8 mouse cellular contexts compared by ENCODE assay signal in the genomic region with DNA sequence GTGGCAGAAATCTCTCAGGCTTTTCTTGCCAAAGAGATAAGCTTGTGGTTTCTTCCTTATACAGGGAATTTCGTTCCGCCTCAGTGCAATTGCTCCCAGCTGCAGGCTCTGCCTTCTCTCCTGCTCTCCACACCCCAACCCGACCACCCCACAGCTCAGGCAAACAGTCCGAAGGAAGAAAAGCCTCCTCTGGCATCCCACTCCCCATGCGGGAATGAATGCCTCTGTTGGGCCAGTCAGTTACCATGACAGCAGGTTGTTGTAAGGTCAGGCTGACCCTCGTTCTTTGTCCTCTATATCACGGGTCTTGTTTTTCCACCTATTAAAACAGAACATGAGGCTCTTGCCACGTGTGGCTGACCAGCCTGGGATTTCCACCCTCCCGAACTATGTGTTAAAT. TPM values are rescaled to one million over a fixed set of nuclear protein-coding genes. Genes with fewer than 3 reads are reported as not detected.
A peak's percentile ranks its signal among the peaks of the same experiment; 100 is the strongest.
DNase-seq lines count a peak whose midpoint lies in the region; ATAC-seq and TF ChIP-seq lines count a peak whose summit lies in the region.
"Had no signal": no experiment of that assay in that cellular context is flagged by ENCODE, and none has a peak within 500 bp of the region (broad histone marks: within the 10 kb centered on the region; RNA-seq: fewer than 3 reads in every experiment).

No protein-coding gene starts in this region.

- peak; percentile 9 for DNase-seq in urinary bladder, postnatal 14 days (ENCODE audit: low spot score)
- DNase-seq in urinary bladder, postnatal 36 days (ENCODE audit: low spot score in 2 of 2): no peak
- DNase-seq in right cerebral cortex, postnatal 36 days (ENCODE audit: low spot score in 2 of 2): no peak
- DNase-seq in layer of hippocampus, adult 2 months (ENCODE audit: low spot score in 2 of 2): no peak
- DNase-seq in adrenal gland, adult 18-20 months (ENCODE audit: low spot score in 2 of 2): no peak

- H3K4me3 ChIP-seq in hindbrain, embryonic 15.5 days: no peak overlapping the region
- no peak overlapping the region for H3K4me3 ChIP-seq in midbrain, embryonic 12.5 days
- H3K4me3 ChIP-seq in layer of hippocampus, adult 2 months: no peak overlapping the region

- H3K27me3 ChIP-seq in hindbrain, embryonic 15.5 days: no peaks in the 10 kb centered on the region
- H3K27me3 ChIP-seq in midbrain, embryonic 12.5 days: peaks cover 21% of the 10 kb centered on the region; the same call in 1 of the 2 replicates

- WGBS in hindbrain, embryonic 15.5 days: 7% methylated on average over 9 of the region's 9 CpGs
- WGBS in midbrain, embryonic 12.5 days: 5% methylated on average over 9 of the region's 9 CpGs

- no peaks in the 10 kb centered on the region for H3K9me3 ChIP-seq in hindbrain, embryonic 15.5 days
- H3K9me3 ChIP-seq in midbrain, embryonic 12.5 days: no peaks in the 10 kb centered on the region

- no peak overlapping the region for H3K9ac ChIP-seq in hindbrain, embryonic 15.5 days
- H3K9ac ChIP-seq in midbrain, embryonic 12.5 days (replicated peaks): no peak overlapping the region

- ATAC-seq in hindbrain, embryonic 15.5 days (ENCODE audit: low FRiP score, low read depth): 0 out of 2 replicates have a peak, but pooled peaks have one; percentile 49
- ATAC-seq in midbrain, embryonic 12.5 days (ENCODE audit: low FRiP score, low read depth): peak; percentile 59

- no peak for TF ChIP-seq CTCF in layer of hippocampus, adult 2 months (conservative IDR thresholded peaks at IDR 0.05)

- no peak overlapping the region for H3K4me2 ChIP-seq in hindbrain, embryonic 15.5 days
- no peak overlapping the region for H3K4me2 ChIP-seq in midbrain, embryonic 12.5 days (replicated peaks)

- H3K4me1 ChIP-seq in hindbrain, embryonic 15.5 days (replicated peaks): no peaks in the 10 kb centered on the region; the same call in 1 of the 2 replicates
- peaks cover 9% of the 10 kb centered on the region for H3K4me1 ChIP-seq in midbrain, embryonic 12.5 days

- H3K36me3 ChIP-seq in hindbrain, embryonic 15.5 days: no peaks in the 10 kb centered on the region
- no peaks in the 10 kb centered on the region for H3K36me3 ChIP-seq in midbrain, embryonic 12.5 days

- no peak overlapping the region for H3K27ac ChIP-seq in hindbrain, embryonic 15.5 days (replicated peaks)
- peak overlapping the region; percentile 20; the same call in 1 of the 2 replicates for H3K27ac ChIP-seq in midbrain, embryonic 12.5 days (replicated peaks)
- no peak overlapping the region for H3K27ac ChIP-seq in layer of hippocampus, adult 2 months

RNA-seq across cellular contexts. Expression of a gene that starts 30.5 kb away (rescaled TPM):
- not detected in 2 replicates for polyA plus RNA-seq in hindbrain, embryonic 15.5 days (2015; fragmentation: Nextera tagmentation; extraction: Ambion mirVana)
- 0.10 and 0.14 TPM in 2 replicates for polyA plus RNA-seq in midbrain, embryonic 12.5 days (2016; fragmentation: Nextera tagmentation; extraction: Ambion mirVana)
- not detected for total RNA-seq in layer of hippocampus, adult 2 months (2021)
- total RNA-seq in adrenal gland, adult 18-20 months (2021): not detected
- total RNA-seq: neutrophil, adult 5-6 weeks had no signal
